11 mouse cellular contexts compared by ENCODE assay signal in genomic region chr6:94668204-94668863, GRCm38 (mm10). TPM values are rescaled to one million over a fixed set of nuclear protein-coding genes. Genes with fewer than 3 reads are reported as not detected.
A peak's percentile ranks its signal among the peaks of the same experiment; 100 is the strongest.
DNase-seq lines count a peak whose midpoint lies in the region; ATAC-seq lines count a peak whose summit lies in the region.
"Had no signal": no experiment of that assay in that cellular context is flagged by ENCODE, and none has a peak within 500 bp of the region (broad histone marks: within the 10 kb centered on the region; RNA-seq: fewer than 3 reads in every experiment).

No protein-coding gene starts in this region.

- no peak for ATAC-seq in embryonic facial prominence, embryonic 11.5 days (replicated peaks; ENCODE audit: insufficient number of reproducible peaks, low FRiP score, low TSS enrichment, low read depth)
- peak; percentile 78; the same call in 1 of the 2 replicates for ATAC-seq in forebrain, embryonic 12.5 days (ENCODE audit: low FRiP score)
- ATAC-seq in limb, embryonic 13.5 days (ENCODE audit: low FRiP score, low read depth), result no peak

- H3K9me3 ChIP-seq in embryonic facial prominence, embryonic 11.5 days (replicated peaks; ENCODE audit: control insufficient read depth, low read length), result no peaks in the 10 kb centered on the region
- H3K9me3 ChIP-seq in forebrain, embryonic 12.5 days, result no peaks in the 10 kb centered on the region
- no peaks in the 10 kb centered on the region for H3K9me3 ChIP-seq in limb, embryonic 13.5 days
- H3K9me3 ChIP-seq: G1E had no signal

- H3K36me3 ChIP-seq in embryonic facial prominence, embryonic 11.5 days (replicated peaks; ENCODE audit: control insufficient read depth, insufficient read depth, low read depth, low read length), result no peaks in the 10 kb centered on the region
- no peaks in the 10 kb centered on the region for H3K36me3 ChIP-seq in forebrain, embryonic 12.5 days (replicated peaks)
- H3K36me3 ChIP-seq in limb, embryonic 13.5 days, result no peaks in the 10 kb centered on the region

- DNase-seq in kidney, adult 9 months, result peak; percentile 54
- no peak for DNase-seq in kidney, adult 11 months
- DNase-seq in embryonic facial prominence, embryonic 11.5 days (ENCODE audit: low spot score), result peak; percentile 49
- no peak for DNase-seq in ovary, postnatal 14 days (ENCODE audit: low spot score)
- DNase-seq in ovary, postnatal 10 days (ENCODE audit: low spot score), result no peak
- DNase-seq: adrenal gland, adult 2 months; cerebellum, adult 18-20 months had no signal

- no peak overlapping the region for H3K4me2 ChIP-seq in embryonic facial prominence, embryonic 11.5 days (ENCODE audit: low read depth, low read length)
- H3K4me2 ChIP-seq in forebrain, embryonic 12.5 days, result peak overlapping the region; percentile 37
- peak overlapping the region; percentile 41 for H3K4me2 ChIP-seq in limb, embryonic 13.5 days (replicated peaks)

- no peak overlapping the region for H3K4me3 ChIP-seq in embryonic facial prominence, embryonic 11.5 days (ENCODE audit: low read depth, low read length)
- H3K4me3 ChIP-seq in forebrain, embryonic 12.5 days (replicated peaks), result no peak overlapping the region
- peak overlapping the region; percentile 8; the same call in 1 of the 2 replicates for H3K4me3 ChIP-seq in limb, embryonic 13.5 days

- no peak overlapping the region for H3K27ac ChIP-seq in embryonic facial prominence, embryonic 11.5 days (replicated peaks; ENCODE audit: low read depth, low read length)
- peak overlapping the region; percentile 80 for H3K27ac ChIP-seq in forebrain, embryonic 12.5 days
- H3K27ac ChIP-seq in limb, embryonic 13.5 days, result peak overlapping the region; percentile 15; the same call in 1 of the 2 replicates
- H3K27ac ChIP-seq: liver, embryonic 14.5 days had no signal

- H3K9ac ChIP-seq in embryonic facial prominence, embryonic 11.5 days (replicated peaks; ENCODE audit: low read length), result no peak overlapping the region
- H3K9ac ChIP-seq in forebrain, embryonic 12.5 days, result 0 out of 2 replicates have a peak overlapping the region, but pooled peaks have one; percentile 12
- H3K9ac ChIP-seq in limb, embryonic 13.5 days, result no peak overlapping the region
- H3K9ac ChIP-seq: liver, embryonic 14.5 days had no signal

- no peaks in the 10 kb centered on the region for H3K4me1 ChIP-seq in embryonic facial prominence, embryonic 11.5 days (ENCODE audit: control insufficient read depth, insufficient read depth, low read length)
- H3K4me1 ChIP-seq in forebrain, embryonic 12.5 days, result peaks cover 78% of the 10 kb centered on the region
- peaks cover 67% of the 10 kb centered on the region for H3K4me1 ChIP-seq in limb, embryonic 13.5 days

- 29% methylated on average over 13 of the region's 13 CpGs for WGBS in embryonic facial prominence, embryonic 11.5 days
- 15% methylated on average over 13 of the region's 13 CpGs for WGBS in forebrain, embryonic 12.5 days
- WGBS in limb, embryonic 13.5 days, result 35% methylated on average over 13 of the region's 13 CpGs

- no peaks in the 10 kb centered on the region for H3K27me3 ChIP-seq in embryonic facial prominence, embryonic 11.5 days (ENCODE audit: control insufficient read depth, insufficient read depth, low read length)
- H3K27me3 ChIP-seq in forebrain, embryonic 12.5 days, result no peaks in the 10 kb centered on the region
- H3K27me3 ChIP-seq in limb, embryonic 13.5 days, result no peaks in the 10 kb centered on the region

RNA-seq across cellular contexts. Expression of gene Lrig1, which starts 31.6 kb away (rescaled TPM):
- 15.1 and 17.2 TPM in 2 replicates for polyA plus RNA-seq in embryonic facial prominence, embryonic 11.5 days (2014; fragmentation: Nextera tagmentation; extraction: Ambion mirVana)
- polyA plus RNA-seq in forebrain, embryonic 12.5 days (2016; fragmentation: Nextera tagmentation; extraction: Ambion mirVana), result 16.6 and 17.7 TPM in 2 replicates
- 19.0 and 23.5 TPM in 2 replicates for polyA plus RNA-seq in limb, embryonic 13.5 days (2015; fragmentation: Nextera tagmentation; extraction: Ambion mirVana)

Comparison
In these comparisons a context has a peak if more than half of its experiments do, and no peak if none do; other contexts are left out.
1. DNase-seq: peak in kidney, adult 9 months (single experiment) and embryonic facial prominence, embryonic 11.5 days (single experiment); none in kidney, adult 11 months (single experiment), ovary, postnatal 14 days (single experiment) and ovary, postnatal 10 days (single experiment).